Mouse (Mus musculus): ENCODE results near the gene Bik.

DNA sequence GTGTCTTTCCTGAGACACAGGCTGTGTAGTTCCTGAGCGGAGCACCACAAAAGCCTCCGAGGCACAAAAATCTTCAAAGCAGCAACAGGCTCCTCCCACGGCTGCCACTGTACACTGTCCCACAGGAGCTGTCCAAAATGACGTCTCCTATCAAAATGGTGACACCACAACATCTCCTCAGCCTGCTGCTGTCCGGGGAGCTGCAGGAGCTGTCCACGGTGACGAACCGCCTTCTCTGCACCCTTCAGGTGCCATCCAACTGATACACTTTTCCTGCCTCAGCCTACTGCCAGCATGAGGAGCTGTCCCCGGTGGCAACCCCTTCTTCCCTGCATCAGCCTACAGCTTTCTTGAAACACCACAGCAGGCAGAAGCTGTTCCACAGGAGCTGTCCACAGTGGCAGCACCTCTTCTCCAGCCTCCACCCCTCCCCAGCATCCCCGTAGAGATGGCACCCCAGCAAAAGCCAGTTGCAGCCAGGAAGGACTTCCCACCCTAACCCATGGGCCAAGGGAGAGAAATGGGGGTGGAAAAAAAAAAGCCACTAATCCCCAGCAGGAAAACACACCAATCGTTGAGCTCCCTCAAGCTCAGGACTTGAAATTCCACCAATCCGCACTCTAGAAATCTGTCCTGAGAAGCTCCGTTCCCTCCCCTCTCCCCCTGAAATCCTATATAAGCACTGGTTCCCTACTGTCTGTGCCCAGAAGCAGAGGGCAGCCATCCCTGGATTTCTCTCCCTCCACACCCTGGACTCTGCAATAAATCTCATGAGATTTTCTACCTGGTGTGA, 14.0 kb upstream of the Bik start:
- TF ChIP-seq CTCF (conservative IDR thresholded peaks at IDR 0.05; ENCODE audit: low read length) (no peak), POU5F1 (IDR thresholded peaks at IDR 0.05; ENCODE audit: borderline replicate concordance, low read length) (no peak), NANOG (IDR thresholded peaks at IDR 0.05; ENCODE audit: borderline replicate concordance, low read length) (no peak)

Measured in E14TG2a.4 (cell line).